8 mouse cellular contexts compared by ENCODE assay signal in genomic region chr11:98748506-98749416, GRCm38 (mm10). TPM values are rescaled to one million over a fixed set of nuclear protein-coding genes. Genes with fewer than 3 reads are reported as not detected.
DNase-seq lines count a peak whose midpoint lies in the region; ATAC-seq and TF ChIP-seq lines count a peak whose summit lies in the region.

No protein-coding gene starts in this region.

- no peak for ATAC-seq in liver, embryonic 14.5 days (ENCODE audit: insufficient read depth)
- no peak for ATAC-seq in neural tube, embryonic 15.5 days (ENCODE audit: low FRiP score)
- no peak for ATAC-seq in frontal cortex, adult (ENCODE audit: low TSS enrichment)

- no peaks in the 10 kb centered on the region for H3K9me3 ChIP-seq in hindbrain, embryonic 10.5 days
- H3K9me3 ChIP-seq in liver, embryonic 14.5 days (ENCODE audit: control insufficient read depth, low read length): no peaks in the 10 kb centered on the region
- no peaks in the 10 kb centered on the region for H3K9me3 ChIP-seq in neural tube, embryonic 15.5 days (replicated peaks)

- no peak for TF ChIP-seq EP300 in liver, embryonic 14.5 days (IDR thresholded peaks at IDR 0.05; ENCODE audit: low read depth)

- peaks cover 94% of the 10 kb centered on the region for H3K4me1 ChIP-seq in hindbrain, embryonic 10.5 days (replicated peaks)
- peaks cover 70 to 90% of the 10 kb centered on the region in 2 experiments for H3K4me1 ChIP-seq in liver, embryonic 14.5 days (replicated peaks; ENCODE audit: control insufficient read depth in 2 of 2, insufficient read depth in 2 of 2, low read length in 1 of 2)
- H3K4me1 ChIP-seq in neural tube, embryonic 15.5 days: peaks cover 99% of the 10 kb centered on the region

- peaks cover 7% of the 10 kb centered on the region; the same call in 1 of the 2 replicates for H3K36me3 ChIP-seq in hindbrain, embryonic 10.5 days
- H3K36me3 ChIP-seq in liver, embryonic 14.5 days (replicated peaks; ENCODE audit: control insufficient read depth, insufficient read depth, low read depth): peaks cover 3% of the 10 kb centered on the region; the same call in 1 of the 2 replicates
- 0 out of 2 replicates have a peak, but pooled peaks cover 4% of the 10 kb centered on the region for H3K36me3 ChIP-seq in neural tube, embryonic 15.5 days

- peak overlapping the region; percentile 74 for H3K27ac ChIP-seq in hindbrain, embryonic 10.5 days
- H3K27ac ChIP-seq in liver, embryonic 14.5 days: peak overlapping the region; percentile 6
- peak overlapping the region; percentile 89 for H3K27ac ChIP-seq in neural tube, embryonic 15.5 days (replicated peaks)

- intact Hi-C loops in left cerebral cortex, postnatal 4 days (cut with DNase I): no loop called here
- intact Hi-C loops in left cerebral cortex, postnatal 36 days (cut with DNase I): no loop called here

- peak overlapping the region; percentile 42 for H3K4me3 ChIP-seq in hindbrain, embryonic 10.5 days
- no peak overlapping the region for H3K4me3 ChIP-seq in liver, embryonic 14.5 days (ENCODE audit: insufficient read depth in 1 of 2, low read depth in 2 of 2, low read length in 2 of 2)
- peak overlapping the region; percentile 27 for H3K4me3 ChIP-seq in neural tube, embryonic 15.5 days (replicated peaks)

- 25% methylated on average over 15 of the region's 15 CpGs for WGBS in hindbrain, embryonic 10.5 days
- 42% methylated on average over 15 of the region's 15 CpGs for WGBS in liver, embryonic 14.5 days (ENCODE audit: insufficient replicate concordance)
- WGBS in neural tube, embryonic 15.5 days: 13% methylated on average over 15 of the region's 15 CpGs

- peak; percentile 80 for DNase-seq in left cerebral cortex, postnatal 4 days
- DNase-seq in left cerebral cortex, postnatal 36 days (ENCODE audit: low spot score in 2 of 2): no peak
- peak; percentile 54 for DNase-seq in embryo, embryonic 10.5 days (ENCODE audit: low spot score)
- no peak for DNase-seq in hindbrain, embryonic 10.5 days (ENCODE audit: low spot score)
- no peak for DNase-seq in liver, embryonic 14.5 days (ENCODE audit: low read depth in 3 of 3, low spot score in 3 of 3)
- no peak for DNase-seq in layer of hippocampus, postnatal 14 days (ENCODE audit: low spot score in 2 of 2)

- no peak overlapping the region for H3K9ac ChIP-seq in liver, embryonic 14.5 days (replicated peaks)
- peak overlapping the region; percentile 47 for H3K9ac ChIP-seq in neural tube, embryonic 15.5 days (replicated peaks)

- peaks cover 5% of the 10 kb centered on the region; the same call in 1 of the 2 replicates for H3K27me3 ChIP-seq in hindbrain, embryonic 10.5 days (ENCODE audit: insufficient read depth, poor library complexity, severe bottlenecking)
- H3K27me3 ChIP-seq in liver, embryonic 14.5 days (ENCODE audit: control insufficient read depth, insufficient read depth, low read length): no peaks in the 10 kb centered on the region
- H3K27me3 ChIP-seq in neural tube, embryonic 15.5 days (replicated peaks): no peaks in the 10 kb centered on the region

- peak overlapping the region; percentile 33 for H3K4me2 ChIP-seq in liver, embryonic 14.5 days (ENCODE audit: low read depth)
- peak overlapping the region; percentile 94 for H3K4me2 ChIP-seq in neural tube, embryonic 15.5 days

- TF ChIP-seq CTCF in liver, embryonic 14.5 days (IDR thresholded peaks at IDR 0.05; ENCODE audit: low read depth): no peak

RNA-seq across cellular contexts. Expression of gene Thra, which starts 8.3 kb away (rescaled TPM):
- 1,000 to 10,000 TPM; 1,274 to 1,289 TPM for total RNA-seq in left cerebral cortex, postnatal 4 days (2021)
- 100 to 1,000 TPM; 718 to 779 TPM for total RNA-seq in left cerebral cortex, postnatal 36 days (2021)
- 12.8 and 22.2 TPM in 2 replicates for polyA plus RNA-seq in hindbrain, embryonic 10.5 days (2016; fragmentation: Nextera tagmentation; extraction: Ambion mirVana)
- polyA plus RNA-seq in liver, embryonic 14.5 days (2012; rRNA removed): 14.6 and 15.6 TPM in 2 replicates
- polyA plus RNA-seq in liver, embryonic 14.5 days (2014; fragmentation: Nextera tagmentation; extraction: Ambion mirVana): 8.3 and 10.0 TPM in 2 replicates
- polyA plus RNA-seq in neural tube, embryonic 15.5 days (2015; fragmentation: Nextera tagmentation; extraction: Ambion mirVana): 104 and 125 TPM in 2 replicates
- 1,000 to 10,000 TPM; 1,264 to 1,291 TPM for total RNA-seq in layer of hippocampus, postnatal 14 days (2021)

RNA-seq across cellular contexts. Expression of gene Med24, which starts 19.5 kb away (rescaled TPM):
- 10 to 100 TPM; 96.8 to 99.4 TPM for total RNA-seq in left cerebral cortex, postnatal 4 days (2021)
- 100 to 1,000 TPM; 123 to 133 TPM for total RNA-seq in left cerebral cortex, postnatal 36 days (2021)
- 76.9 and 83.6 TPM in 2 replicates for polyA plus RNA-seq in hindbrain, embryonic 10.5 days (2016; fragmentation: Nextera tagmentation; extraction: Ambion mirVana)
- polyA plus RNA-seq in liver, embryonic 14.5 days (2012; rRNA removed): 25.0 and 29.6 TPM in 2 replicates
- polyA plus RNA-seq in liver, embryonic 14.5 days (2014; fragmentation: Nextera tagmentation; extraction: Ambion mirVana): 21.3 and 25.6 TPM in 2 replicates
- polyA plus RNA-seq in neural tube, embryonic 15.5 days (2015; fragmentation: Nextera tagmentation; extraction: Ambion mirVana): 59.6 and 60.9 TPM in 2 replicates
- total RNA-seq in layer of hippocampus, postnatal 14 days (2021): 100 to 1,000 TPM; 109 to 110 TPM

RNA-seq across cellular contexts. Expression of gene Nr1d1, which starts 26.4 kb away (rescaled TPM):
- 10 to 100 TPM; 31.9 TPM for total RNA-seq in left cerebral cortex, postnatal 4 days (2021)
- total RNA-seq in left cerebral cortex, postnatal 36 days (2021): 100 to 1,000 TPM; 117 to 141 TPM
- polyA plus RNA-seq in hindbrain, embryonic 10.5 days (2016; fragmentation: Nextera tagmentation; extraction: Ambion mirVana): 1.2 and 1.5 TPM in 2 replicates
- 0.54 and 0.65 TPM in 2 replicates for polyA plus RNA-seq in liver, embryonic 14.5 days (2012; rRNA removed)
- polyA plus RNA-seq in liver, embryonic 14.5 days (2014; fragmentation: Nextera tagmentation; extraction: Ambion mirVana): 0.56 and 0.58 TPM in 2 replicates
- polyA plus RNA-seq in neural tube, embryonic 15.5 days (2015; fragmentation: Nextera tagmentation; extraction: Ambion mirVana): 3.8 and 4.0 TPM in 2 replicates
- 10 to 100 TPM; 53.3 to 65.3 TPM for total RNA-seq in layer of hippocampus, postnatal 14 days (2021)

RNA-seq across cellular contexts. Expression of gene Msl1, which starts 46.6 kb away (rescaled TPM):
- total RNA-seq in left cerebral cortex, postnatal 4 days (2021): 100 to 1,000 TPM; 163 to 166 TPM
- total RNA-seq in left cerebral cortex, postnatal 36 days (2021): 100 to 1,000 TPM; 169 to 193 TPM
- 24.4 and 25.2 TPM in 2 replicates for polyA plus RNA-seq in hindbrain, embryonic 10.5 days (2016; fragmentation: Nextera tagmentation; extraction: Ambion mirVana)
- 11.5 and 15.8 TPM in 2 replicates for polyA plus RNA-seq in liver, embryonic 14.5 days (2012; rRNA removed)
- polyA plus RNA-seq in liver, embryonic 14.5 days (2014; fragmentation: Nextera tagmentation; extraction: Ambion mirVana): 4.5 and 4.9 TPM in 2 replicates
- 27.5 and 30.1 TPM in 2 replicates for polyA plus RNA-seq in neural tube, embryonic 15.5 days (2015; fragmentation: Nextera tagmentation; extraction: Ambion mirVana)
- 100 to 1,000 TPM; 149 to 161 TPM for total RNA-seq in layer of hippocampus, postnatal 14 days (2021)

RNA-seq across cellular contexts. Expression of gene Csf3, which starts 47.7 kb away (rescaled TPM):
- not detected for total RNA-seq in left cerebral cortex, postnatal 4 days (2021)
- total RNA-seq in left cerebral cortex, postnatal 36 days (2021): not detected
- polyA plus RNA-seq in hindbrain, embryonic 10.5 days (2016; fragmentation: Nextera tagmentation; extraction: Ambion mirVana): not detected in 2 replicates
- not detected in 2 replicates for polyA plus RNA-seq in liver, embryonic 14.5 days (2012; rRNA removed)
- not detected in 2 replicates for polyA plus RNA-seq in liver, embryonic 14.5 days (2014; fragmentation: Nextera tagmentation; extraction: Ambion mirVana)
- not detected in 2 replicates for polyA plus RNA-seq in neural tube, embryonic 15.5 days (2015; fragmentation: Nextera tagmentation; extraction: Ambion mirVana)
- not detected for total RNA-seq in layer of hippocampus, postnatal 14 days (2021)

Comparison
In these comparisons a context has a peak if more than half of its experiments do, and no peak if none do; other contexts are left out.
1. DNase-seq: peak in left cerebral cortex, postnatal 4 days (single experiment) and embryo, embryonic 10.5 days (single experiment); none in left cerebral cortex, postnatal 36 days (0 of 2), hindbrain, embryonic 10.5 days (single experiment), liver, embryonic 14.5 days (0 of 3) and layer of hippocampus, postnatal 14 days (0 of 2).
2. H3K27ac ChIP-seq: peak in every context shown above with its lines; median percentile 89 in neural tube, embryonic 15.5 days; 74 in hindbrain, embryonic 10.5 days; 6 in liver, embryonic 14.5 days.
3. H3K4me3 ChIP-seq: peak in hindbrain, embryonic 10.5 days (single experiment) and neural tube, embryonic 15.5 days (single experiment); none in liver, embryonic 14.5 days (0 of 2).